ENCODE assay signal across 18 mouse cellular contexts in genomic region chr10:69736241-69736640, GRCm38 (mm10).
DNase-seq lines count a peak whose midpoint lies in the region; ATAC-seq and TF ChIP-seq lines count a peak whose summit lies in the region.
"Had no signal": no experiment of that assay in that cellular context is flagged by ENCODE, and none has a peak within 500 bp of the region (broad histone marks: within the 10 kb centered on the region; RNA-seq: fewer than 3 reads in every experiment).

No protein-coding gene starts in this region.

- DNase-seq in forebrain, postnatal 0 days: no peak
- DNase-seq in kidney, adult 2 months: peak; percentile 49
- no peak for DNase-seq in kidney, postnatal 14 days
- DNase-seq in brain, adult 2 months (ENCODE audit: low read depth, low spot score): peak; percentile 52
- DNase-seq in adrenal gland, postnatal 25 days: no peak
- DNase-seq: cerebellum, postnatal 14 days; heart, adult 18-20 months; liver; lung, adult 2 months; lung, postnatal 4 days; midbrain, embryonic 14.5 days; thymus, postnatal 36 days had no signal

- no peaks in the 10 kb centered on the region for H3K36me3 ChIP-seq in forebrain, embryonic 15.5 days
- H3K36me3 ChIP-seq in forebrain, postnatal 0 days (ENCODE audit: insufficient read depth): no peaks in the 10 kb centered on the region
- H3K36me3 ChIP-seq in kidney, adult 2 months (ENCODE audit: control insufficient read depth, insufficient read depth, low read length): no peaks in the 10 kb centered on the region
- H3K36me3 ChIP-seq: embryonic facial prominence, embryonic 10.5 days; heart, embryonic 15.5 days had no signal

- no peak overlapping the region for H3K4me2 ChIP-seq in forebrain, embryonic 15.5 days (replicated peaks)
- H3K4me2 ChIP-seq in forebrain, postnatal 0 days (ENCODE audit: low read depth): no peak overlapping the region
- H3K4me2 ChIP-seq: heart, embryonic 15.5 days had no signal

- no peak for TF ChIP-seq POLR2A in kidney, adult 2 months (IDR thresholded peaks at IDR 0.05; ENCODE audit: low read depth, low read length)

- H3K9me3 ChIP-seq in forebrain, embryonic 15.5 days: no peaks in the 10 kb centered on the region
- no peaks in the 10 kb centered on the region for H3K9me3 ChIP-seq in forebrain, postnatal 0 days (ENCODE audit: low read length)
- H3K9me3 ChIP-seq: embryonic facial prominence, embryonic 10.5 days; heart, embryonic 15.5 days had no signal

- H3K4me3 ChIP-seq in forebrain, embryonic 15.5 days: no peak overlapping the region
- H3K4me3 ChIP-seq in forebrain, postnatal 0 days (ENCODE audit: low read depth, low read length): no peak overlapping the region
- no peak overlapping the region for H3K4me3 ChIP-seq in kidney, adult 2 months (ENCODE audit: insufficient read depth, low read depth, low read length)
- H3K4me3 ChIP-seq: embryonic facial prominence, embryonic 10.5 days; erythroblast, embryonic 14.5 days; heart, embryonic 15.5 days had no signal

- no peak overlapping the region for H3K27ac ChIP-seq in forebrain, embryonic 15.5 days (replicated peaks)
- no peak overlapping the region for H3K27ac ChIP-seq in forebrain, postnatal 0 days (ENCODE audit: low read depth, low read length)
- H3K27ac ChIP-seq in kidney, adult 2 months (ENCODE audit: insufficient read depth, low read depth, low read length): no peak overlapping the region
- H3K27ac ChIP-seq: embryonic facial prominence, embryonic 10.5 days; heart, embryonic 15.5 days; stomach, postnatal 0 days had no signal

- H3K27me3 ChIP-seq in forebrain, embryonic 15.5 days: no peaks in the 10 kb centered on the region
- no peaks in the 10 kb centered on the region for H3K27me3 ChIP-seq in forebrain, postnatal 0 days (ENCODE audit: insufficient read depth, low read length)
- no peaks in the 10 kb centered on the region for H3K27me3 ChIP-seq in kidney, adult 2 months (replicated peaks; ENCODE audit: control insufficient read depth, insufficient read depth, low read length)
- H3K27me3 ChIP-seq: heart, embryonic 15.5 days had no signal

- ATAC-seq in forebrain, embryonic 15.5 days (replicated peaks): 0 out of 2 replicates have a peak, but pooled peaks have one; percentile 16
- ATAC-seq in forebrain, postnatal 0 days: no peak
- no peak for ATAC-seq in CD4-positive, CD25-positive, alpha-beta regulatory T cell, adult 4 months

- no peak overlapping the region for H3K9ac ChIP-seq in forebrain, embryonic 15.5 days (replicated peaks)
- H3K9ac ChIP-seq in forebrain, postnatal 0 days: no peak overlapping the region
- H3K9ac ChIP-seq: heart, embryonic 15.5 days had no signal

- peaks cover 13% of the 10 kb centered on the region for H3K4me1 ChIP-seq in forebrain, embryonic 15.5 days
- no peaks in the 10 kb centered on the region for H3K4me1 ChIP-seq in forebrain, postnatal 0 days (ENCODE audit: insufficient read depth)
- 0 out of 2 replicates have a peak, but pooled peaks cover 8% of the 10 kb centered on the region for H3K4me1 ChIP-seq in kidney, adult 2 months (ENCODE audit: control insufficient read depth, insufficient read depth, low read length)

- 65% methylated on average over 7 of the region's 7 CpGs for WGBS in forebrain, embryonic 15.5 days
- 64% methylated on average over 7 of the region's 7 CpGs for WGBS in forebrain, postnatal 0 days
- WGBS in kidney, adult 2 months: 39% methylated on average over 7 of the region's 7 CpGs

- no peak for TF ChIP-seq CTCF in forebrain, postnatal 0 days (IDR thresholded peaks at IDR 0.05; ENCODE audit: low read depth)
- no peak for TF ChIP-seq CTCF in kidney, adult 2 months (conservative IDR thresholded peaks at IDR 0.05; ENCODE audit: insufficient read depth, insufficient read length, low read depth, low read length)

Comparison
In these comparisons a context has a peak if more than half of its experiments do, and no peak if none do; other contexts are left out.
1. DNase-seq: peak in kidney, adult 2 months (single experiment) and brain, adult 2 months (single experiment); none in forebrain, postnatal 0 days (single experiment), kidney, postnatal 14 days (single experiment) and adrenal gland, postnatal 25 days (single experiment).